Mouse (Mus musculus) ovary, postnatal 36 days (tissue): ENCODE data around the gene Mmp14.

Source experiments
- DNase-seq: peaks from one replicate; pipeline ENCODE4 v3.0.0; 2022; ENCODE audit warnings: low spot score, mixed read lengths

Mmp14 gene

GRCm38 (mm10) chr14:54433941-54434531 is 2.6 kb downstream of the Mmp14 start:
- peak; percentile 17 for DNase-seq

- DNase-seq = no peak
Measured at GRCm38 (mm10) chr14:54435194-54435918, 3.9 kb downstream of the Mmp14 start.

- no peak for DNase-seq
Measured at GRCm38 (mm10) chr14:54439155-54439554, 7.7 kb downstream of the Mmp14 start.

GRCm38 (mm10) chr14:54439610-54440009 is 8.2 kb downstream of the Mmp14 start:
- DNase-seq = no peak

GRCm38 (mm10) chr14:54440538-54440937 is 9.1 kb downstream of the Mmp14 start:
- DNase-seq = no peak

GRCm38 (mm10) chr14:54441365-54441764 is 10.0 kb downstream of the Mmp14 start:
- no peak for DNase-seq

- no peak for DNase-seq
Measured at GRCm38 (mm10) chr14:54442548-54442947, 11.1 kb downstream of the Mmp14 start.

- DNase-seq = peak; percentile 50
Measured at GRCm38 (mm10) chr14:54443196-54443595, 11.8 kb downstream of the Mmp14 start.

- DNase-seq = peak; percentile 35
Measured at GRCm38 (mm10) chr14:54443712-54444618, 12.6 kb downstream of the Mmp14 start.

- DNase-seq = no peak
Measured at GRCm38 (mm10) chr14:54445476-54445875, 14.1 kb downstream of the Mmp14 start.

GRCm38 (mm10) chr14:54453566-54453965 is 22.2 kb downstream of the Mmp14 start:
- DNase-seq = no peak

GRCm38 (mm10) chr14:54454669-54455528 is 23.5 kb downstream of the Mmp14 start:
- no peak for DNase-seq

GRCm38 (mm10) chr14:54457907-54458569 is 26.6 kb downstream of the Mmp14 start:
- DNase-seq = no peak

GRCm38 (mm10) chr14:54462146-54462545 is 30.7 kb downstream of the Mmp14 start:
- DNase-seq = no peak

- no peak for DNase-seq
Measured at GRCm38 (mm10) chr14:54463108-54463958, 31.9 kb downstream of the Mmp14 start.

- peak; percentile 89 for DNase-seq
Measured at GRCm38 (mm10) chr14:54463959-54464292, 32.5 kb downstream of the Mmp14 start, which contains the start of gene Lrp10. Lrp10 (plus strand) TSS chr14:54464137.

- peak; percentile 65 for DNase-seq
Measured at GRCm38 (mm10) chr14:54464293-54465005, 33.0 kb downstream of the Mmp14 start.

- DNase-seq = no peak
Measured at GRCm38 (mm10) chr14:54471467-54471866, 40.1 kb downstream of the Mmp14 start.

- no peak for DNase-seq
Measured at GRCm38 (mm10) chr14:54472671-54473070, 41.3 kb downstream of the Mmp14 start.

GRCm38 (mm10) chr14:54474744-54475143 is 43.3 kb downstream of the Mmp14 start:
- no peak for DNase-seq
